Mouse (Mus musculus): ENCODE data around the gene Htr2a. TPM values are rescaled to one million over a fixed set of nuclear protein-coding genes. Genes with fewer than 3 reads are reported as not detected.

Gene Htr2a
- polyA plus RNA-seq (2015; fragmentation: Nextera tagmentation; extraction: Ambion mirVana) = 0.17 and 0.27 TPM in 2 replicates

GRCm38 (mm10) chr14:74640819-74641381 is at the start of gene Htr2a:
Gene Htr2a, plus strand, starts transcription at chr14:74640840.
- no peak for DNase-seq
- Histone ChIP-seq H3K27me3 (peaks cover 24% of the 10 kb centered on the region), H3K4me1 (replicated peaks) (peaks cover 23% of the 10 kb centered on the region), H3K9me3 (replicated peaks) (no peaks in the 10 kb centered on the region), H3K4me2 (peak within 1 kb of the TSS; percentile 70), H3K27ac (no peak within 1 kb of the TSS; the same call in 1 of the 2 replicates), H3K4me3 (replicated peaks) (peak within 1 kb of the TSS; percentile 53), H3K36me3 (no peaks in the 10 kb centered on the region), H3K9ac (peak within 1 kb of the TSS; percentile 61)
- no peak for ATAC-seq (ENCODE audit: low read depth)
- 5% methylated on average over 20 of the region's 20 CpGs for WGBS (ENCODE audit: insufficient replicate concordance)

GRCm38 (mm10) chr14:74601333-74602087 is 39.1 kb upstream of the Htr2a start:
- WGBS (ENCODE audit: insufficient replicate concordance) = 53% methylated on average over 5 of the region's 5 CpGs
- no peaks in the 10 kb centered on the region for H3K36me3 ChIP-seq
- no peak overlapping the region for H3K4me3 ChIP-seq (replicated peaks)
- no peak for ATAC-seq (ENCODE audit: low read depth)
- no peaks in the 10 kb centered on the region for H3K4me1 ChIP-seq (replicated peaks)
- H3K9ac ChIP-seq = no peak overlapping the region
- DNase-seq = no peak
- no peak overlapping the region for H3K4me2 ChIP-seq
- H3K27me3 ChIP-seq = no peaks in the 10 kb centered on the region
- no peak overlapping the region for H3K27ac ChIP-seq
- no peaks in the 10 kb centered on the region for H3K9me3 ChIP-seq (replicated peaks)

GRCm38 (mm10) chr14:74602543-74602942 is 38.1 kb upstream of the Htr2a start:
- no peak overlapping the region for H3K9ac ChIP-seq
- H3K4me2 ChIP-seq = no peak overlapping the region
- no peaks in the 10 kb centered on the region for H3K36me3 ChIP-seq
- DNase-seq = no peak
- ATAC-seq (ENCODE audit: low read depth) = no peak
- H3K4me3 ChIP-seq (replicated peaks) = no peak overlapping the region
- no peaks in the 10 kb centered on the region for H3K9me3 ChIP-seq (replicated peaks)
- 35% methylated on average over 7 of the region's 7 CpGs for WGBS (ENCODE audit: insufficient replicate concordance)
- H3K4me1 ChIP-seq (replicated peaks) = no peaks in the 10 kb centered on the region
- no peaks in the 10 kb centered on the region for H3K27me3 ChIP-seq
- H3K27ac ChIP-seq = no peak overlapping the region

DNA sequence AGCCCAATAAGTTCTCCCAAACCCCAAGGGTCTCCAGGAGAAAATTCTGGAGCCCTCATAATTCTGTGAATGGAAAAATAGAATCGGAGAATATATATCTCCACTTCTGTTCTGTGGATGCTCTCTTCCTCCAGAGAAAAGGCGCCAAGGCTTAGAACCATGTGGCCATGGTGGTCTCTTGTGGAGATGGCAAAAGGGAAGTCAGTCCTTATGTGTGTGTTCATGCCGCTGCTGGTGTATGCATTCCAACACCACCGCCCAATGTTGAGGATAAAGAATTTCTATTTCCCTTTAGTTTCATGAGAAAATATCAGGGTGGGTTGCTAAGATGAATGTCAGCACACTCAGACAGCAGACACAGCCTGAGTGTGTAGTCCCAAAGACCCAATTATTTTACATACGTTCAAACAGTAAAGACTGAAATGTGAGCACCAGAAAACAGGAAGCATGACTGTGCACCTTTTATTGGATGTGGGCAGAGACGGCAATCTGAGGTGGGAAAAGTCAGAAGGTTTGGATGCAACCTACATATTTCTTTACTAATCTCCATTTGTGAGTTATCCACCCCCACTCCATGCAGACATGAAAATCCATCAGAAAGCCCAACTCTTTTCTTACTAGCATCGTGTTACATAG is 37.4 kb upstream of the Htr2a start:
- no peak for DNase-seq
- Histone ChIP-seq H3K27ac (no peak overlapping the region), H3K4me2 (no peak overlapping the region), H3K36me3 (no peaks in the 10 kb centered on the region), H3K4me1 (replicated peaks) (no peaks in the 10 kb centered on the region), H3K9me3 (replicated peaks) (no peaks in the 10 kb centered on the region), H3K27me3 (no peaks in the 10 kb centered on the region), H3K9ac (no peak overlapping the region), H3K4me3 (replicated peaks) (no peak overlapping the region)
- no peak for ATAC-seq (ENCODE audit: low read depth)
- 46% methylated on average over 7 of the region's 7 CpGs for WGBS (ENCODE audit: insufficient replicate concordance)

DNA sequence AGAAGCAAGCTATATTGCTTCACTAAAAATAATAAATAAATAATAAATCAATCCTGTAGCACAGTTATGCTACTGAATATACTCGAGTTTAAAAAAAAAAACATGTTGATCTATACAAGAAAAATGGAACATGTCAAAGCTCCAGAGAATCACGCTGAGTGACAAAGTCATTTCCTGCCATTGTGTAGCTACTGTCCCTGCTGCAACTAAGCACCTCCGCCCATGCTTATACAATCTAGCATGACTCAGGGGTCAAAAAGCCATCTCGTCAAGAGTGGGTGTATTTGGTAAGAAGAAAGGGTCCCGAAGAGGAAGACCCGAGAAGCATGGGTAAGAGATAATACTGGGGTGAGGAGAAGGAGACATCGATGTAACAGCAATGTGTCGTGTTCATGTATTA is 29.3 kb upstream of the Htr2a start:
- WGBS (ENCODE audit: insufficient replicate concordance) = 21% methylated on average over 8 of the region's 8 CpGs

DNA sequence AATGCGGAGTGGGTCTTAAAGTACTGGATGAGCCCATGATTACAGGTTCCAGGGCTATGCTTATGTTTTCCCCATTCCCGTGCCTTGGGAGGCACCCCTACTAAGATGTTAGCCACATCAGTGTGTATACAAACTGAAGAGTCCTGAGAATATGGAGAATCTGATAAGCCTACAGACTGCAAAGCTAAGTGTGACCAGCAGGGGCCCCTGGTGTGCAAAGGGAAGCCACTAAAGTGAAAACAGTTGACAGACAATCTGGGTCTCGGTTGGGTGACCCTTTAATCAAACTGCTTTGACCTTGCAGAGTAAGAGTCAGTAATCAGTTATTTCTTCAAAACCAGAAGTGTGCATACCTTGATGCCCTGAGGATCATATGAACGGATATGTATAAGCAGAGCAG is 21.8 kb upstream of the Htr2a start:
- DNase-seq (no peak), ATAC-seq (ENCODE audit: low read depth) (no peak)
- H3K9me3 ChIP-seq (replicated peaks) = no peaks in the 10 kb centered on the region
- no peak overlapping the region for H3K9ac ChIP-seq
- no peak overlapping the region for H3K4me3 ChIP-seq (replicated peaks)
- H3K27ac ChIP-seq = no peak overlapping the region
- H3K27me3 ChIP-seq = no peaks in the 10 kb centered on the region
- 51% methylated on average over 4 of the region's 4 CpGs for WGBS (ENCODE audit: insufficient replicate concordance)
- no peaks in the 10 kb centered on the region for H3K4me1 ChIP-seq (replicated peaks)
- no peaks in the 10 kb centered on the region for H3K36me3 ChIP-seq
- no peak overlapping the region for H3K4me2 ChIP-seq

More for the DNA sequence above, 29.3 kb upstream of the Htr2a start:
- Histone ChIP-seq H3K4me3 (replicated peaks) (no peak overlapping the region), H3K4me1 (replicated peaks) (no peaks in the 10 kb centered on the region), H3K36me3 (no peaks in the 10 kb centered on the region), H3K27me3 (no peaks in the 10 kb centered on the region), H3K27ac (no peak overlapping the region), H3K9me3 (replicated peaks) (no peaks in the 10 kb centered on the region), H3K4me2 (no peak overlapping the region), H3K9ac (no peak overlapping the region)
- DNase-seq = no peak
- ATAC-seq (ENCODE audit: low read depth) = no peak

DNA sequence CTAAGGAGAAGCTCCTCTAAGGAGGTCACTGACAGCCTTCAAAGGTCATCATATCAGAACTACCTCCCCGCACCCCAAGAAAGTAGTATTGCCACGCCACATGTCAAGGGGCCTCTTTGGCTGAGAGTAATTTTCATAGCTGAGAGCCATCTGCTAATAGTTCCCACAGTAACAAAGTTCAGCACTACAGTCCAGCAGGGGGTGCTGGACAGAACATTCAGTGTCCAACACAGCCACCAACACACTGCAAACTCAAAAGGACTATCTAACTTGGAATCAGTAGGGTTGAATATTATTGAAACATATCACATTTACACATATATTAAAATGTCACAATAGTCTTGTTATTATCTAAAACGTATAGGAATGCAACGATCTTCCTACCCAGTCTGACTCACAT is 2.6 kb upstream of the Htr2a start:
- no peak overlapping the region for H3K9ac ChIP-seq
- ATAC-seq (ENCODE audit: low read depth) = no peak
- H3K36me3 ChIP-seq = no peaks in the 10 kb centered on the region
- H3K4me3 ChIP-seq (replicated peaks) = no peak overlapping the region
- peaks cover 24% of the 10 kb centered on the region for H3K27me3 ChIP-seq
- 57% methylated on average over 4 of the region's 4 CpGs for WGBS (ENCODE audit: insufficient replicate concordance)
- H3K9me3 ChIP-seq (replicated peaks) = no peaks in the 10 kb centered on the region
- peaks cover 13% of the 10 kb centered on the region for H3K4me1 ChIP-seq (replicated peaks)
- H3K27ac ChIP-seq = no peak overlapping the region
- DNase-seq = no peak
- no peak overlapping the region for H3K4me2 ChIP-seq

DNA sequence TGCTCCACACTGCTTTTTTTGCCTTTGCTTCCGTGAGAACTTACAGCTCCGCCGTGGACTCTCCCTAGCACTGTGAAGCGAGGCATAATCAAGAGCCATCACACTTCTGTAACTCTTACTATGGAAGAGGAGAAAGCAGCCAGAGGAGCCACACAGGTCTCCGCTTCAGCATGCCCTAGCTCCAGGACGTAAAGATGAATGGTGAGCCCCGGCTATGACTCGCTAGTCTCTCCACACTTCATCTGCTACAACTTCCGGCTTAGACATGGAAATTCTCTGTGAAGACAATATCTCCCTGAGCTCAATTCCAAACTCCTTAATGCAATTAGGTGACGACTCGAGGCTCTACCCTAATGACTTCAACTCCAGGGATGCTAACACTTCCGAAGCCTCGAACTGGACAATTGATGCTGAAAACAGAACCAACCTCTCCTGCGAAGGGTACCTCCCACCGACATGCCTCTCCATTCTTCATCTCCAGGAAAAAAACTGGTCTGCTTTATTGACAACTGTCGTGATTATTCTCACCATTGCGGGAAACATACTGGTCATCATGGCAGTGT is 1.1 kb downstream of the Htr2a start:
- H3K9me3 ChIP-seq (replicated peaks) = no peaks in the 10 kb centered on the region
- no peaks in the 10 kb centered on the region for H3K36me3 ChIP-seq
- 26% methylated on average over 17 of the region's 17 CpGs for WGBS (ENCODE audit: insufficient replicate concordance)
- H3K9ac ChIP-seq = peak overlapping the region; percentile 61
- H3K27me3 ChIP-seq = peaks cover 24% of the 10 kb centered on the region
- no peak overlapping the region for H3K27ac ChIP-seq
- ATAC-seq (ENCODE audit: low read depth) = no peak
- peak overlapping the region; percentile 53 for H3K4me3 ChIP-seq (replicated peaks)
- peaks cover 31% of the 10 kb centered on the region for H3K4me1 ChIP-seq (replicated peaks)
- H3K4me2 ChIP-seq = peak overlapping the region; percentile 70
- DNase-seq = no peak

GRCm38 (mm10) chr14:74643296-74643695 is 2.7 kb downstream of the Htr2a start:
- H3K9ac ChIP-seq = 0 out of 2 replicates have a peak overlapping the region, but pooled peaks have one; percentile 22

GRCm38 (mm10) chr14:74646107-74646793 is 5.6 kb downstream of the Htr2a start:
- DNase-seq (no peak), ATAC-seq (ENCODE audit: low read depth) (peak; percentile 52)
- Histone ChIP-seq H3K4me3 (replicated peaks) (no peak overlapping the region), H3K4me2 (peak overlapping the region; percentile 21), H3K27ac (no peak overlapping the region), H3K27me3 (peaks cover 16% of the 10 kb centered on the region), H3K36me3 (no peaks in the 10 kb centered on the region), H3K9ac (no peak overlapping the region), H3K9me3 (replicated peaks) (no peaks in the 10 kb centered on the region), H3K4me1 (replicated peaks) (peaks cover 32% of the 10 kb centered on the region)
- 19% methylated on average over 11 of the region's 11 CpGs for WGBS (ENCODE audit: insufficient replicate concordance)

More at GRCm38 (mm10) chr14:74643296-74643695, 2.7 kb downstream of the Htr2a start:
- ATAC-seq (ENCODE audit: low read depth) (peak; percentile 68), DNase-seq (peak; percentile 60)
- WGBS (ENCODE audit: insufficient replicate concordance) = 0% methylated on average over 4 of the region's 4 CpGs
- no peaks in the 10 kb centered on the region for H3K9me3 ChIP-seq (replicated peaks)
- H3K4me1 ChIP-seq (replicated peaks) = peaks cover 35% of the 10 kb centered on the region
- no peaks in the 10 kb centered on the region for H3K36me3 ChIP-seq
- peak overlapping the region; percentile 20 for H3K4me3 ChIP-seq (replicated peaks)
- peaks cover 24% of the 10 kb centered on the region for H3K27me3 ChIP-seq
- H3K27ac ChIP-seq = no peak overlapping the region
- H3K4me2 ChIP-seq = peak overlapping the region; percentile 70

GRCm38 (mm10) chr14:74650001-74650400 is 9.4 kb downstream of the Htr2a start:
- H3K4me2 ChIP-seq = no peak overlapping the region
- no peaks in the 10 kb centered on the region for H3K27me3 ChIP-seq
- peaks cover 21% of the 10 kb centered on the region for H3K4me1 ChIP-seq (replicated peaks)
- no peak overlapping the region for H3K9ac ChIP-seq
- no peak overlapping the region for H3K4me3 ChIP-seq (replicated peaks)
- no peak overlapping the region for H3K27ac ChIP-seq
- no peaks in the 10 kb centered on the region for H3K36me3 ChIP-seq
- WGBS (ENCODE audit: insufficient replicate concordance) = 71% methylated on average over 6 of the region's 6 CpGs
- ATAC-seq (ENCODE audit: low read depth) (no peak), DNase-seq (no peak)
- H3K9me3 ChIP-seq (replicated peaks) = no peaks in the 10 kb centered on the region
